Mouse (Mus musculus) forebrain, embryonic 12.5 days (tissue): ENCODE measurements around the gene Tpt1. TPM values are rescaled to one million over a fixed set of nuclear protein-coding genes. Genes with fewer than 3 reads are reported as not detected.

Source experiments
- ATAC-seq: fragments of 200-750 bp; cut with Nextera tagmentation; 2 replicates; pipeline ENCODE4 v1.8.0; 2017; ENCODE audit warnings: moderate TSS enrichment; ENCODE audit not compliant: low FRiP score
- H3K27ac ChIP-seq: fragments of 300-500 bp; sonication (generic); 2 replicates; pipeline ENCODE4 v1.5.1; 2016; ENCODE audit warnings: mild to moderate bottlenecking
- H3K27me3 ChIP-seq: fragments of 300-500 bp; sonication (generic); 2 replicates; pipeline ENCODE4 v1.6.1; 2016; ENCODE audit warnings: mild to moderate bottlenecking
- H3K36me3 ChIP-seq: fragments of 300-500 bp; sonication (generic); replicated peaks from 2 replicates; pipeline ENCODE4 v1.6.1; 2016; ENCODE audit warnings: mild to moderate bottlenecking
- H3K4me1 ChIP-seq: fragments of 300-500 bp; sonication (generic); 2 replicates; pipeline ENCODE4 v1.6.1; 2016
- H3K4me2 ChIP-seq: fragments of 300-500 bp; sonication (generic); 2 replicates; pipeline ENCODE4 v1.6.1; 2016; ENCODE audit warnings: mild to moderate bottlenecking, moderate library complexity
- H3K4me3 ChIP-seq: fragments of 300-500 bp; sonication (generic); replicated peaks from 2 replicates; pipeline ENCODE4 v1.5.1; 2016; ENCODE audit warnings: mild to moderate bottlenecking
- H3K9ac ChIP-seq: fragments of 300-500 bp; sonication (generic); 2 replicates; pipeline ENCODE4 v1.6.1; 2016; ENCODE audit warnings: mild to moderate bottlenecking
- H3K9me3 ChIP-seq: fragments of 300-500 bp; sonication (generic); 2 replicates; pipeline ENCODE4 v1.6.1; 2016
- WGBS: fragments of 180-500 bp; shearing (Covaris S2); methylation state at CpG from one replicate; pipeline ENCODE4 v1.1.7; 2016; 5-methylcytosine and 5-hydroxymethylcytosine counted together
- polyA plus RNA-seq: library from polyadenylated mRNA; unstranded; fragments of >200 nt; fragmentation: Nextera tagmentation; extraction: Ambion mirVana; gene quantifications from 2 replicates; pipeline ENCODE4 v1.2.1, GENCODE M21; 2016

Gene Tpt1
- 955 and 986 TPM in 2 replicates for polyA plus RNA-seq

- under 1% methylated on average over 108 of the region's 108 CpGs for WGBS
Observed at GRCm38 (mm10) chr14:75844867-75845697, at the start of gene Tpt1. TSS of gene Tpt1 (plus strand) at chr14:75845093.

GRCm38 (mm10) chr14:75795918-75796317 lies 49.0 kb upstream of the Tpt1 start:
- no peaks in the 10 kb centered on the region for H3K4me1 ChIP-seq
- no peak overlapping the region for H3K9ac ChIP-seq
- no peak for ATAC-seq
- WGBS: 97% methylated on average over 4 of the region's 4 CpGs
- no peaks in the 10 kb centered on the region for H3K27me3 ChIP-seq
- H3K27ac ChIP-seq: no peak overlapping the region
- H3K9me3 ChIP-seq: no peaks in the 10 kb centered on the region
- no peak overlapping the region for H3K4me3 ChIP-seq
- H3K4me2 ChIP-seq: no peak overlapping the region
- H3K36me3 ChIP-seq: no peaks in the 10 kb centered on the region

More at GRCm38 (mm10) chr14:75844867-75845697, at the start of gene Tpt1:
- Histone ChIP-seq H3K36me3 (peaks cover 35% of the 10 kb centered on the region), H3K9me3 (no peaks in the 10 kb centered on the region), H3K27me3 (no peaks in the 10 kb centered on the region), H3K4me1 (peaks cover 34% of the 10 kb centered on the region), H3K4me3 (peak within 1 kb of the TSS; percentile 88), H3K4me2 (peak within 1 kb of the TSS; percentile 70), H3K27ac (peak within 1 kb of the TSS; percentile 97), H3K9ac (peak within 1 kb of the TSS; percentile 95)
- peak; percentile 99 for ATAC-seq

GRCm38 (mm10) chr14:75797769-75798386 lies 47.0 kb upstream of the Tpt1 start:
- Histone ChIP-seq H3K9me3 (no peaks in the 10 kb centered on the region), H3K27ac (no peak overlapping the region), H3K4me3 (no peak overlapping the region), H3K36me3 (no peaks in the 10 kb centered on the region), H3K9ac (no peak overlapping the region), H3K4me2 (no peak overlapping the region), H3K4me1 (no peaks in the 10 kb centered on the region), H3K27me3 (no peaks in the 10 kb centered on the region)
- ATAC-seq: no peak
- 47% methylated on average over 5 of the region's 5 CpGs for WGBS

GRCm38 (mm10) chr14:75807800-75808199 lies 37.1 kb upstream of the Tpt1 start:
- no peak overlapping the region for H3K27ac ChIP-seq
- 64% methylated on average over 8 of the region's 8 CpGs for WGBS
- ATAC-seq: no peak
- H3K9ac ChIP-seq: no peak overlapping the region
- H3K4me2 ChIP-seq: no peak overlapping the region
- no peaks in the 10 kb centered on the region for H3K36me3 ChIP-seq
- H3K27me3 ChIP-seq: no peaks in the 10 kb centered on the region
- 0 out of 2 replicates have a peak, but pooled peaks cover 3% of the 10 kb centered on the region for H3K4me1 ChIP-seq
- no peak overlapping the region for H3K4me3 ChIP-seq
- H3K9me3 ChIP-seq: no peaks in the 10 kb centered on the region

GRCm38 (mm10) chr14:75809931-75810330 lies 35.0 kb upstream of the Tpt1 start:
- Histone ChIP-seq H3K4me2 (no peak overlapping the region), H3K27me3 (no peaks in the 10 kb centered on the region), H3K4me1 (0 out of 2 replicates have a peak, but pooled peaks cover 3% of the 10 kb centered on the region), H3K4me3 (no peak overlapping the region), H3K9me3 (no peaks in the 10 kb centered on the region), H3K27ac (no peak overlapping the region), H3K9ac (no peak overlapping the region), H3K36me3 (no peaks in the 10 kb centered on the region)
- WGBS: 86% methylated on average over 6 of the region's 6 CpGs
- no peak for ATAC-seq

- H3K36me3 ChIP-seq: no peaks in the 10 kb centered on the region
- no peak overlapping the region for H3K4me3 ChIP-seq
- no peak overlapping the region for H3K4me2 ChIP-seq
- no peak for ATAC-seq
- H3K4me1 ChIP-seq: no peaks in the 10 kb centered on the region
- H3K27ac ChIP-seq: no peak overlapping the region
- no peaks in the 10 kb centered on the region for H3K9me3 ChIP-seq
- no peak overlapping the region for H3K9ac ChIP-seq
- H3K27me3 ChIP-seq: no peaks in the 10 kb centered on the region
- 90% methylated on average over 2 of the region's 2 CpGs for WGBS
Observed at GRCm38 (mm10) chr14:75818528-75818927, 26.4 kb upstream of the Tpt1 start.

GRCm38 (mm10) chr14:75819341-75819740 lies 25.6 kb upstream of the Tpt1 start:
- Histone ChIP-seq H3K9ac (no peak overlapping the region), H3K4me1 (no peaks in the 10 kb centered on the region), H3K27ac (no peak overlapping the region), H3K4me3 (no peak overlapping the region), H3K36me3 (no peaks in the 10 kb centered on the region), H3K9me3 (no peaks in the 10 kb centered on the region), H3K27me3 (no peaks in the 10 kb centered on the region), H3K4me2 (no peak overlapping the region)
- WGBS: 79% methylated on average over 2 of the region's 2 CpGs
- ATAC-seq: no peak

- no peak for ATAC-seq
- no peaks in the 10 kb centered on the region for H3K9me3 ChIP-seq
- no peak overlapping the region for H3K4me2 ChIP-seq
- no peaks in the 10 kb centered on the region for H3K27me3 ChIP-seq
- 88% methylated on average over 5 of the region's 5 CpGs for WGBS
- H3K36me3 ChIP-seq: no peaks in the 10 kb centered on the region
- no peaks in the 10 kb centered on the region for H3K4me1 ChIP-seq
- no peak overlapping the region for H3K27ac ChIP-seq
- H3K4me3 ChIP-seq: no peak overlapping the region
- H3K9ac ChIP-seq: no peak overlapping the region
Observed at GRCm38 (mm10) chr14:75820007-75820406, 24.9 kb upstream of the Tpt1 start.

GRCm38 (mm10) chr14:75826851-75827410 lies 18.0 kb upstream of the Tpt1 start:
- H3K4me2 ChIP-seq: no peak overlapping the region
- no peak overlapping the region for H3K27ac ChIP-seq
- H3K9ac ChIP-seq: no peak overlapping the region
- no peak overlapping the region for H3K4me3 ChIP-seq
- H3K27me3 ChIP-seq: peaks cover 26% of the 10 kb centered on the region
- no peak for ATAC-seq
- H3K36me3 ChIP-seq: no peaks in the 10 kb centered on the region
- WGBS: 71% methylated on average over 3 of the region's 3 CpGs
- H3K9me3 ChIP-seq: no peaks in the 10 kb centered on the region
- H3K4me1 ChIP-seq: peaks cover 7% of the 10 kb centered on the region

GRCm38 (mm10) chr14:75828221-75828620 lies 16.7 kb upstream of the Tpt1 start:
- peaks cover 26% of the 10 kb centered on the region for H3K27me3 ChIP-seq
- H3K36me3 ChIP-seq: no peaks in the 10 kb centered on the region
- peaks cover 10% of the 10 kb centered on the region for H3K4me1 ChIP-seq
- H3K4me3 ChIP-seq: no peak overlapping the region
- no peak overlapping the region for H3K9ac ChIP-seq
- no peak overlapping the region for H3K27ac ChIP-seq
- no peak for ATAC-seq
- H3K9me3 ChIP-seq: no peaks in the 10 kb centered on the region
- H3K4me2 ChIP-seq: peak overlapping the region; percentile 67; the same call in 1 of the 2 replicates
- WGBS: 40% methylated on average over 11 of the region's 11 CpGs

GRCm38 (mm10) chr14:75828866-75829806 lies 15.8 kb upstream of the Tpt1 start:
- H3K27ac ChIP-seq: 0 out of 2 replicates have a peak overlapping the region, but pooled peaks have one; percentile 5
- peaks cover 19% of the 10 kb centered on the region for H3K4me1 ChIP-seq
- 9% methylated on average over 32 of the region's 32 CpGs for WGBS
- peak overlapping the region; percentile 41; the same call in 1 of the 2 replicates for H3K9ac ChIP-seq
- peak overlapping the region; percentile 67 for H3K4me2 ChIP-seq
- no peaks in the 10 kb centered on the region for H3K36me3 ChIP-seq
- H3K4me3 ChIP-seq: peak overlapping the region; percentile 30
- no peaks in the 10 kb centered on the region for H3K9me3 ChIP-seq
- peak; percentile 58; the same call in 1 of the 2 replicates for ATAC-seq
- H3K27me3 ChIP-seq: peaks cover 26% of the 10 kb centered on the region
